Mouse (Mus musculus): ENCODE measurements around the gene Tgfb2.

DNA sequence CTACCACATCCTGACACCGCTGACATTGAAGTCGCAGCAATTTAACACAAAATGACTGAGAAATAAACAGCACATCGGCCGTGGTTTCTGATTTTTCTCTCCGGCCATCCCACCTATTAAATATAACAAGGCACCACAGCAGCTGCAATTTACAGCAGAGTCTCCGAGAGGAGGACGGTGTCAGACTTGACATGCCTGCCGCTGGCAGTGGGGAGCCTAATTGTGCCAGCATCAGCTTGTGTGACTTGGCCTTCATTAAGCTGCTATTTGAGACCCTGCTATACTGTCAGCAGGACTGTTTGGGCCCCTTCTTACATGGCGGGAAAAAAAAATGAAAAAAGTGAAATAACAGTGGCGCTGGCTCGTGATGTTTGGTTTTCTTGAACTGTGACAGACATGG is 47.0 kb downstream of the Tgfb2 start:
- TF ChIP-seq GATA1 (IDR thresholded peaks at IDR 0.05; ENCODE audit: low read length) (no peak), TAL1 (IDR thresholded peaks at IDR 0.05; ENCODE audit: low read length) (no peak)

Data from erythroblast, embryonic 14.5 days (primary cell).